Mouse (Mus musculus) liver, embryonic 14.5 days (tissue): ENCODE measurements around the gene Eid1.

Experiments used
- CTCF ChIP-seq: IDR thresholded peaks from 2 replicates; pipeline ENCODE4 v1.5.1; 2016; ENCODE audit warnings: antibody characterized with exemption, low read depth, control low read depth
- EP300 ChIP-seq: IDR thresholded peaks from 2 replicates; pipeline ENCODE4 v1.6.1; 2016; ENCODE audit warnings: antibody characterized with exemption, low read depth

DNA sequence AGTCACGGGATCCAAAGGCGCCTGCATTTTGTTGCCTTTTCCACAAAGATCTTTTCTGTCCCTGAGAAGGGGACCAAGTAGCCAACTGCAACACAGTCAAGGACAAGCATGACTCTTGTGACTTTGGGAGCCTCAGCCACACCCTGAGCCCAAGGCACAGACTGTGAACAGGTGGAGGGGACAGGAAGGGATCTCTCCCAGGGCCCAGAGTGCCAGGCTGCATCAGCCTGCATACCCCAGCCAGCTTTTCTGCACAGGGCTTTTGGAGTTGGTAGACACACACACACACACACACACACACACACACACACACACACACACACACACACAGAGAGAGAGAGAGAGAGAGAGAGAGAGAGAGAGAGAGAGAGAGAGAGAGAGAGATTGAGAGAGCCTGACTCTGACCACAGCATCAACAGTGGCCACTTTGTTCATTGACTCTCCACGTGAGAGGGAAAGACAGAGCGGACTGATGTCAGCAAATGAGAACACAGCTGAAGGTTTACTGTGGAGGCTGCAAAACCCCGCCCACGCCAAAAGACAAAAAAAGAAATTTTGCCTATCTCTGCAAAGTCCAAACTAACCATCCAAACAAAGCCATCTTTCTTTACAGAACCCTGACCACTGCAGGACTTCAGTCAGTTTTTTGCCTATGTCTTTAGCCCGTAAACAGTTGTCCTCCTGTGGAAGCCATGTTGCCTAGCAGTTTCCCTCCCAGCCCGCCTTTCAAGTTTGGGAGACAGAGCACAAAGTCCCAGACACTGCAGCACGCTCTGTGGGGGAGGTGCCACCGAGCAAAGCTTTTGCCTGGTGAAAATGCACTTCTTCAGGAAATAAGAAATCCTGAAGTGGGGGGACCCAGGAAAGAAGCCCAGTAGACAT, 11.9 kb downstream of the Eid1 start:
- TF ChIP-seq CTCF (no peak), EP300 (no peak)
